Mouse (Mus musculus): ENCODE measurements around the gene D5Ertd579e.

D5Ertd579e gene

GRCm38 (mm10) chr5:36570546-36571245, 125.1 kb downstream of the D5Ertd579e start:
- no peak for DNase-seq (ENCODE audit: low spot score in 2 of 2)

- no peak for DNase-seq (ENCODE audit: low spot score in 2 of 2)
Observed at GRCm38 (mm10) chr5:36570098-36570497, 125.7 kb downstream of the D5Ertd579e start.

DNA sequence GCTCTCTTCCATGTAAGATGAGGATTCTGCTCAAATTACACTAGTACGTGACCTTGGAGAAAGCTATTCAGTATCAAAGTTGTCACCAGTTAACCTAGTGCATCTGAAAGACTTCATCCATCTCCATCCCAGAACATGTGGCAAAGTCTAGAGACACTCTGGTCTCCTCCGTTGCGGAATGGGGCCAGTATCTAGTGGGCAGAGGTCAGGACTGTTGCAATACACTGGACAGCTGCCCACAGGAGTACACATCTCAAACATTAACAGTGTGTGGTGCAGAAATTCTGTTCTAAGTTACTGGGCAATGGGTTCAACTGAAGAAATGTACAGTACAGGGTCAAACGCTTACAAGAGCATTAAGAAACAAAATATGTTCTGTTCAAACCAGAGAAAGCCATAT, 127.7 kb downstream of the D5Ertd579e start:
- no peak for DNase-seq (ENCODE audit: low spot score in 2 of 2)

DNA sequence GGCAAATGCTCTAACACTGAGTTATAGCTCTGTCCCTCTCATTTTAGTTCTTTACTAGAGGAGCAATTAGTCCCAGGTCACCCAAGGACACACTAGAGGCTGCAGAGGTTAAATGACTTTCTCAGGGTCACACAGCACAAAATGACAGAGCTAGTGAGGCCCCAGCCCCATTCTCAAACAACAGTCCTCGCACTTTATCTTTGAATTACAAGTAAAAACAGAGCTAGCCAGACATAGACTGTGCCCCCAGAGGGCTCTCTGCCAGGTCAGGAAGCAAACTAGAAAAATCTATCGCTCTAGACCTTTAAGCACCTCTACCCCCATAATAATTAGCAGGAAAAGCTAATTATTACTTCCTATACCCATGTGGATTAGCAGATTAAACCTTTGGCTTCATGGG, 128.2 kb downstream of the D5Ertd579e start:
- no peak for DNase-seq (ENCODE audit: low spot score in 2 of 2)

GRCm38 (mm10) chr5:36564530-36564929, 131.3 kb downstream of the D5Ertd579e start:
- no peak for DNase-seq (ENCODE audit: low spot score in 2 of 2)

DNA sequence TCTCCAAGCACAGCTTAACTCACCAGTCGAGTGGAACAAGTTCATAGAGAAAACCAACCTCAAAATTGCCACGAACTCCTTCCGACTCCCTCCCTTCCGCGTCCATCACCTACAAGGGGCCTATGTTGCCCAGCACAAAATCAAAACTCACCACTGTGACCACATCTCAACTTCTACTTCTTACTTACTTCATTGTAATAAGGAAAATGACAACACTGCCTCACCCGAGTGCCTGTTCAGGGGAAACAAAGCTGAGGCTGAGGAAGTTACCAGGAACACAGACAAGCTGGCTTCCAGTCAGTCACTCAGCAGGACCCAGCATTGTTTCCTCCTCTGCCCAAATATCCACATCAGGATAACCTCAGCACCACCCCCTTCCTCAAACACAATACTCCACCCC, 132.1 kb downstream of the D5Ertd579e start:
- no peak for DNase-seq (ENCODE audit: low spot score in 2 of 2)

- DNase-seq (ENCODE audit: low spot score in 2 of 2), result no peak
Observed at GRCm38 (mm10) chr5:36562791-36563445, 132.9 kb downstream of the D5Ertd579e start.

GRCm38 (mm10) chr5:36561509-36561908, 134.3 kb downstream of the D5Ertd579e start:
- no peak for DNase-seq (ENCODE audit: low spot score in 2 of 2)

DNA sequence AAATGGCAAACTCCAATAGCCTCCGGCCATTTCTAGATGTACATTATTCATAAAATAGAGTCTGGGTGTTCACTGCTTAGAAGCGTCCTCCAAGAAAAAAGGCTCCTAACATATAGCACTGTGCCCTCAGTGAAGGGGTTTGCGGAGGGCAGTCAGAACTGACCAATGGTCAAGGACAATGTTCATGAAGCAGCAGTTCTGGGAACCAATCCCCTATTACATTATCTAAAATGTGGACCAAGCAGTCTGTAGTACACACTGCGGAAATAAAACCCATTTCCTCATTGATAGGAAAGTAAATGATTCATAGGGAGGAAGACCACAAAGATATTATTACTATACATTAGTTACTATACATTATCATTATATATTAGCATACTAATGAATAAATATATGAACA, 135.3 kb downstream of the D5Ertd579e start:
- no peak for DNase-seq (ENCODE audit: low spot score in 2 of 2)

- no peak for DNase-seq (ENCODE audit: low spot score in 2 of 2)
Observed at GRCm38 (mm10) chr5:36559510-36560235, 136.2 kb downstream of the D5Ertd579e start.

GRCm38 (mm10) chr5:36559106-36559505, 136.7 kb downstream of the D5Ertd579e start:
- no peak for DNase-seq (ENCODE audit: low spot score in 2 of 2)

- no peak for DNase-seq (ENCODE audit: low spot score in 2 of 2)
Observed at GRCm38 (mm10) chr5:36558526-36558925, 137.3 kb downstream of the D5Ertd579e start.

- DNase-seq (ENCODE audit: low spot score in 2 of 2), result no peak
Observed at GRCm38 (mm10) chr5:36557584-36558308, 138.1 kb downstream of the D5Ertd579e start.

DNA sequence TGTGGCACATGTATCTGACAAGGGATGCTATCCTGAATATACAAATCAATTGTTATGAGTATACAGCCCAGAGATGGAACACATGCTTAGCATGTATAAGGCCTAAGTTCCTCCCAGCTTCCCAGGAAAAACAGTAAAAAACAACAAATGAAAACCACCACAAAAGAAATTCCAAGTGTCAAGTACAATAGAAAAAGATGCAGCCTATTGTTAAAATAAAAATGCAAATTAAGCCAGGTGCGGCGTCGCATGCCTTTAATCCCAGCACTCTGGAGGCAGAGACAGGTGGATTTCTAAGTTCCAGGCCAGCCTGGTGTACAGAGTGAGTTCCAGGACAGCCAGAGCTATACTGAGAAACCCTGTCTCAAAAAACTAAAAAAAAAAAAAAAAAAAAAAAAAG, 138.9 kb downstream of the D5Ertd579e start:
- DNase-seq (ENCODE audit: low spot score in 2 of 2), result no peak

DNA sequence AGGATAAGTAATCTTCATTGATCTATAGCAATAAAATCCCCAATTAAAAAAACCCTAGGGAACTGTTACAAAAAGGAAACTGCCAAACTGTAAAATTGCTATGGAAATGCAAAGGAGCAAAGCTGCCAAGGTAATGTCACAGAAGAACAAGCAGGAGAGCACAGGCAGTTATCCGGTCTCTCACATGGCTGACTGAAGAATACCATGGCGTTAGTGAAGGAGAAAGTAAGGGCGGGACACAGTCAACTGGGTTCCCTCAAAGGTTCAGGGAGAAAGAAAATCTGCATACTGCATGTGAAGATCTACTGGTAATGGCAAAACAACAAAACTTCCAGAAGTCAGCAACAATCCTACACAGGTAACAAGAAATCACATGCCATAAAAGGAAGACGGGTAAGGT, 139.5 kb downstream of the D5Ertd579e start:
- no peak for DNase-seq (ENCODE audit: low spot score in 2 of 2)

- no peak for DNase-seq (ENCODE audit: low spot score in 2 of 2)
Observed at GRCm38 (mm10) chr5:36554496-36554895, 141.3 kb downstream of the D5Ertd579e start.

GRCm38 (mm10) chr5:36553886-36554285, 141.9 kb downstream of the D5Ertd579e start:
- no peak for DNase-seq (ENCODE audit: low spot score in 2 of 2)

- DNase-seq (ENCODE audit: low spot score in 2 of 2), result no peak
Observed at GRCm38 (mm10) chr5:36553056-36553606, 142.7 kb downstream of the D5Ertd579e start.

GRCm38 (mm10) chr5:36552391-36552790, 143.4 kb downstream of the D5Ertd579e start:
- no peak for DNase-seq (ENCODE audit: low spot score in 2 of 2)
